Mouse (Mus musculus) heart, embryonic 10.5 days (tissue): ENCODE measurements around the gene Crb3. TPM values are rescaled to one million over a fixed set of nuclear protein-coding genes. Genes with fewer than 3 reads are reported as not detected.

Experiments
- DNase-seq: peaks from one replicate; pipeline ENCODE4 v3.0.0-alpha.2; 2017; ENCODE audit warnings: low spot score
- H3K27ac ChIP-seq: fragments of 300-500 bp; sonication (generic); 2 replicates; pipeline ENCODE4 v1.5.1; 2016; ENCODE audit warnings: mild to moderate bottlenecking
- H3K27me3 ChIP-seq: fragments of 300-500 bp; sonication (generic); 2 replicates; pipeline ENCODE4 v1.6.1; 2016; ENCODE audit warnings: mild to moderate bottlenecking; ENCODE audit not compliant: poor library complexity, insufficient read depth, severe bottlenecking
- H3K36me3 ChIP-seq: fragments of 300-500 bp; sonication (generic); 2 replicates; pipeline ENCODE4 v1.6.1; 2016; ENCODE audit warnings: mild to moderate bottlenecking, moderate library complexity
- H3K4me1 ChIP-seq: fragments of 300-500 bp; sonication (generic); 2 replicates; pipeline ENCODE4 v1.6.1; 2016; ENCODE audit warnings: mild to moderate bottlenecking
- H3K4me3 ChIP-seq: fragments of 300-500 bp; sonication (generic); 2 replicates; pipeline ENCODE4 v1.5.1; 2016; ENCODE audit warnings: mild to moderate bottlenecking, moderate library complexity
- H3K9me3 ChIP-seq: fragments of 300-500 bp; sonication (generic); 2 replicates; pipeline ENCODE4 v1.6.1; 2016; ENCODE audit warnings: mild to moderate bottlenecking, moderate library complexity
- WGBS: fragments of 180-500 bp; shearing (Covaris S2); methylation state at CpG from one replicate; pipeline ENCODE4 v1.1.7; 2016; 5-methylcytosine and 5-hydroxymethylcytosine counted together
- polyA plus RNA-seq: library from polyadenylated mRNA; unstranded; fragments of >200 nt; fragmentation: Nextera tagmentation; extraction: Ambion mirVana; gene quantifications from 2 replicates; pipeline ENCODE4 v1.2.1, GENCODE M21; 2016

Gene Crb3
- polyA plus RNA-seq, 1 experiment from 2014 or later: 3.6 TPM

DNA sequence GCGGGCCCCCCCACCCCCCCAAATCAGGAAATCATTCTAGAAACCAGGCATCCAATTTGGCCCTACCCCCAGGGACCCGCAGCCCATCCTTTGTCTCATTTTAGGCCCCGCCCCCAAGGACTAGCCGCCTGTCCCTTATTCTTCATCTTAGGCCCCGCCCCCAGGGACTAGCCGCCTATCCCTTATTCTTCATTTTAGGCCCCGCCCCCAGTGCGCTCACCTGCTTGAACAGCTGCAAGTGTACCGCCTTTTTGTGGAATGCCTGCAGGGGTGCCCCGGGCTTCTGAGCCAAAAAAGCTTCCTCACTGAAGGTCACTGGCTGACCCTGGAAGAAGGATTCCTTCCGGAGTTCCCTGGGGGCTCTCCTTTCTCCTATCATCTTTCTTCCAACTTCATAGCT is 11.8 kb downstream of the Crb3 start:
- Histone ChIP-seq H3K9me3 (no peaks in the 10 kb centered on the region), H3K36me3 (no peaks in the 10 kb centered on the region), H3K4me1 (no peaks in the 10 kb centered on the region; the same call in 1 of the 2 replicates), H3K4me3 (0 out of 2 replicates have a peak overlapping the region, but pooled peaks have one; percentile 15), H3K27me3 (peaks cover 72% of the 10 kb centered on the region), H3K27ac (no peak overlapping the region)
- 8% methylated on average over 11 of the region's 11 CpGs for WGBS
- no peak for DNase-seq

DNA sequence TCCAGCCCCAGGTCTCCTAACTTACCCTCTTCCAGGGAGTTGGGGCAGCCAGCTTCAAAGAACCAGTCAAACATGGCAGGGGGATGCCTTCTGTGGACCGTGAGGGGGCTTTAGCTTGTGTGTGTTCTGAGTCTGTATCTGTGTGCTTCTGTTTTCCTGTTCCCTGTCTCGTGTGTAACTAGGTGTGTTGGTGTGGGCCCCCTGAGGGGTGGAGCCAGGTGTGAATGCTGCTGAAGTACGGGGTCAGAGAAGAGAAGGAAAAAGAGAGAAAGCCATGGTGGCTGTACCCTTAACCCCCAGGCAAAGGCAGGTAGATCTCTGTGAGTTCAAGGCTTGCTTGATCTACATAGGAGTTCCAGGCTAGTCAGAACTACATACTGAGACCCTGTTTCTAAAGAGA is 18.0 kb downstream of the Crb3 start:
- no peak overlapping the region for H3K27ac ChIP-seq
- no peaks in the 10 kb centered on the region for H3K9me3 ChIP-seq
- H3K4me1 ChIP-seq: peaks cover 10% of the 10 kb centered on the region; the same call in 1 of the 2 replicates
- WGBS: 57% methylated on average over 3 of the region's 3 CpGs
- DNase-seq: no peak
- peaks cover 41% of the 10 kb centered on the region; the same call in 1 of the 2 replicates for H3K27me3 ChIP-seq
- no peak overlapping the region for H3K4me3 ChIP-seq
- H3K36me3 ChIP-seq: peaks cover 2% of the 10 kb centered on the region; the same call in 1 of the 2 replicates

DNA sequence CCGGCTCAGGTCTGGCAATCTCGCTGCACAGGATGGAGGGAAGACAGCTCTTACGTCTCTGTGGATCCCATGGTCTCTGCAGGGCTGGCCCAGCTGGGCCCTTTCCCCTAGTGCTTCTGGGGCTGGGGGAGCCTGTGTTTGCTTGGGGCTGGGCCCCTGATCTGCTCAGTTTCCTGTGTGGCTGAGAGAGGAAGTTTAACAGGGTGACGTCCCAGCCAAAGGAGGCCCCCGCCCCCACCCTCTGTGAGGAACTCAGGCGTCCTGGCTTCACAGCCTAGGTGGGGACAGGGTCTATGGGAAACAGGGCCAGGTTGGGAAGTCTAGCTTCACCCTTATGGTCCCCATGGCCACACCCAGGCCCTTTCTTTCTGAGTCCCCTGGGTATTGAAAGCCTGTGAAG is 19.4 kb downstream of the Crb3 start, which contains the start of gene Dennd1c:
Gene Dennd1c (minus strand): TSS at position 179 of the 400 bp plus-strand sequence.
- H3K27me3 ChIP-seq: peaks cover 31% of the 10 kb centered on the region; the same call in 1 of the 2 replicates
- no peaks in the 10 kb centered on the region for H3K9me3 ChIP-seq
- H3K4me3 ChIP-seq: no peak within 1 kb of the TSS
- 30% methylated on average over 6 of the region's 6 CpGs for WGBS
- H3K27ac ChIP-seq: peak within 1 kb of the TSS; percentile 56; the same call in 1 of the 2 replicates
- H3K4me1 ChIP-seq: peaks cover 10% of the 10 kb centered on the region; the same call in 1 of the 2 replicates
- H3K36me3 ChIP-seq: peaks cover 2% of the 10 kb centered on the region; the same call in 1 of the 2 replicates
- no peak for DNase-seq

DNA sequence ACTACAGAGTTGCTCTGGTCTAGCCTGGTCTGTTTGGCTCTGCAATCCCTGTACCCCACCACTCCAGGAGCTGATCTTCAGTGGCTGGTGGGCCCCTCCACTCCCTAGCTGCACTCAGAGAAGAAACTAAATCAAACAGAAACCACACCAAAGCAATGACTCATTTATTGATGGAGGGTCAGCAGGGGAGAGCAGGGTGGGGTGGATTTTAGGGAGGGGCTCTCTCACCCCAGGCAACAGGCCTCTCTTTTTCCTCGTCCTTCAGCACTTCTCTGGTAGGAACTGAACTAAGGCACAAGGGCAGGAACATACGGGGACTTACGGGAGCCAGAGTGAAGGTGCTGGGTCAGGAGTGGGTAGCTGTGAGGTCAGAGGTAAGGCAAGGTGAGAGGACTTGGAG is 21.0 kb downstream of the Crb3 start:
- H3K9me3 ChIP-seq: no peaks in the 10 kb centered on the region
- WGBS: 69% methylated on average over 3 of the region's 3 CpGs

DNA sequence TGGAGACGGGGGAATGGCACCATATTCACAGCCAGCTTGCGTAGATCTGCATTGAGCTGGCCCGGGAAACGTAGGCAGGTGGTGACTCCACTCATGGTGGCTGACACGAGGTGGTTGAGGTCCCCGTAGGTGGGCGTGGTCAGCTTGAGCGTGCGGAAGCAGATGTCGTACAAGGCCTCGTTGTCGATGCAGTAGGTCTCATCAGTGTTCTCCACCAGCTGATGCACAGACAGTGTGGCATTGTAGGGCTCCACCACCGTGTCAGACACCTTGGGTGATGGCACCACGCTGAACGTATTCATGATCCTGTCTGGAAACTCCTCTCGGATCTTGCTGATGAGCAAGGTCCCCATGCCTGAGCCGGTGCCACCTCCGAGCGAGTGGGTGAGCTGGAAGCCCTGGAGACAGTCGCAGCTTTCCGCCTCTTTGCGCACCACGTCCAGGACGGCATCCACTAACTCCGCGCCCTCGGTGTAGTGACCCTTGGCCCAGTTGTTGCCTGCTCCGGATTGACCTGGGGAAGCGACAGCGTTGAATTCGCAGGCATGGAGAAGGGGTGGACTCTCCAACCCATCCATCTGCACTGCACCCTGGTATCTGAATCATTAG is 22.4 kb downstream of the Crb3 start:
- no peak for DNase-seq
- no peak overlapping the region for H3K27ac ChIP-seq
- H3K4me3 ChIP-seq: no peak overlapping the region
- H3K36me3 ChIP-seq: peaks cover 2% of the 10 kb centered on the region; the same call in 1 of the 2 replicates
- H3K4me1 ChIP-seq: peaks cover 10% of the 10 kb centered on the region; the same call in 1 of the 2 replicates
- no peaks in the 10 kb centered on the region for H3K9me3 ChIP-seq
- H3K27me3 ChIP-seq: peaks cover 27% of the 10 kb centered on the region; the same call in 1 of the 2 replicates
- 92% methylated on average over 31 of the region's 31 CpGs for WGBS

More for the DNA sequence above, 21.0 kb downstream of the Crb3 start:
- Histone ChIP-seq H3K27me3 (peaks cover 26% of the 10 kb centered on the region; the same call in 1 of the 2 replicates), H3K27ac (no peak overlapping the region), H3K4me3 (no peak overlapping the region), H3K4me1 (peaks cover 10% of the 10 kb centered on the region; the same call in 1 of the 2 replicates), H3K36me3 (peaks cover 2% of the 10 kb centered on the region; the same call in 1 of the 2 replicates)
- no peak for DNase-seq

DNA sequence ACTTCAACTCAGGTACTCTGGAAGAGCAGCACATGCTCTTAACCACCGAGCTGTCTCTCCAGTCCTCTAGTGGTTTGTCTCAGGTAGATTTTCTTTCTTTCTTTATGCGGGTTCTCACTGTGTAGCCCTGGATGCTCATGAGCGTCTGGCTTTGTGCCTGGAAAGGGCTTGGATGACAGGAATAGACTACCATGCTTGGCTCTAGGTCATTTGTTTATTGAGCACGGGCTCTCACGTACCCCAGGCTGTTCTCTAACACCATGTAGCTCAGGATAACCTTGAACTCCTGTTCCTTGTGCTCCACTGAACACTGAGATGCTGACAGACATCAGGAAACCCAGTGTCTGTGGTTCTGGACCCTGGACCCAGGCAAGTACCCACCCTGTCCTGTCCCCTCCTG is 23.6 kb downstream of the Crb3 start:
- peaks cover 2% of the 10 kb centered on the region; the same call in 1 of the 2 replicates for H3K36me3 ChIP-seq
- H3K4me3 ChIP-seq: no peak overlapping the region
- peaks cover 30% of the 10 kb centered on the region for H3K27me3 ChIP-seq
- 82% methylated on average over 5 of the region's 5 CpGs for WGBS
- no peak overlapping the region for H3K27ac ChIP-seq
- DNase-seq: no peak
- no peaks in the 10 kb centered on the region for H3K9me3 ChIP-seq
- H3K4me1 ChIP-seq: peaks cover 19% of the 10 kb centered on the region

DNA sequence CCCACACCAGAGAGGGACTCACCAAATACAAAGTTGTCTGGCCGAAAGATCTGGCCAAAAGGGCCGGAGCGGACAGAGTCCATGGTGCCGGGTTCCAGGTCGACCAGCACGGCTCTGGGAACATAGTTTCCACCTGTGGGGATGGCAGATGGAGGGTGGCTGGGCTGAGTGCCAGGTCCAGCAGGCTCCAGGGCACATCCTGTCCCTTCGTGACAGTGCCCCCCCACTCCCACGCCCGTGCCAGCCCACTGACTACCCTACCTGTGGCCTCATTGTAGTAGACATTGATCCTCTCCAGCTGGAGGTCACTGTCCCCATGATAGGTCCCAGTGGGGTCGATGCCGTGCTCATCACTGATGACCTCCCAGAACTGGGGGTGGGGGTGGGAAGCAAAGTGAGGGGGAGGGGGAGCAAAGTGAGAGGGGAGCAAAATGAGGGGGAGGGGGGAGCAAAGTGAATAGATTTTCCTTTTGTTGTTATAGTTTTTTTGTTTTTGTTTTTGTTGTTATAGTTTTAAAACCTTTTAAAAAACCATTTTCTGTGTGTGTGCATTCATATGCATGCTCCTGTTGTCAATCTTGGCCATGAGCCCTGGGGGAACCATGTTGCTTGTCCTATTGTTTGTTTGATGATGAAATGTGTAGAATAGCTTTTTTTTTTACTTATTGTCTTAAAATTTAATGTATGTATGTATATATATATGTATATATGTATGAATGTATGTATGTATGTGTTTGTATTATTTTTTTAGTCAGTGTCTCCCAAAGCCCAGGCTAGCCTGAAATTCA is 27.3 kb downstream of the Crb3 start:
- no peaks in the 10 kb centered on the region for H3K9me3 ChIP-seq
- no peak overlapping the region for H3K27ac ChIP-seq
- WGBS: 86% methylated on average over 11 of the region's 11 CpGs
- DNase-seq: no peak
- peaks cover 10% of the 10 kb centered on the region for H3K4me1 ChIP-seq
- peaks cover 41% of the 10 kb centered on the region for H3K27me3 ChIP-seq
- no peaks in the 10 kb centered on the region for H3K36me3 ChIP-seq
- H3K4me3 ChIP-seq: no peak overlapping the region

DNA sequence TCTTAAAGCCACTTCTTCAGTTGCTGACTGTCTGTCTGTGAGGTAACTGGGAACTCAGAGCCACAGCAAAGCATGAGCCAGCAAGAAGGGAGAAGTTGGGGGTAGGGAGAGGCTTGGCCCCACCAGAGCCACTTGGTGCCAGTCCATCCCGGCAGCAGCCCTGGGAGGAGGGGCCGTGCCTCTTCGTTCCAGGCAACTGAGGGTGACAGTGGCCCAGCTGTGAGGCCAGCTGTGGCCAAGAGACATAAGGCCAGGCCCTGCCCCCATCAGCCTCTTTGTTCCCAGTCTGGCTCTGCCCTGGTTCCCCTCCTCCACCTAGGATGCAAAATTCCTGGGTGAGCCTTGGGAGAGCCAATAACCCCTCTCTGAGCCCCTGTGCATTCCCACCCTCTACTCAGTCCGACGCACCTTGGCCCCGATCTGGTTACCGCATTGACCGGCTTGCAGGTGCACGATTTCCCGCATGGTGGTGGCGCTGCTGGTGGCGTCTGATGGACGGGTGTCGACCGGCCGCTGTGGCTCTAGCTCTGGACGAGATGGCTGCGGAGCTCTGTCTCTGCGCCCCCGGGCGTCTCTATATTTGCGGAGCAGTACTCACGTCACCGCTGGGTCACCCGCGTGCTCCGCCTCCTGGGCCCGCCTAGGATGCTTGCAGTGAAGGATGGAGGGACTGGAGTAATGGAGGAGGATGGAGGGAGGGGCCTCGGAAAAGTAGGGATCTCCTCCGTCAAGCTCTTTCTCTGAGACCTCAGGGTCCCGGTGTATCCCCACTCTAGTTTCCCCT is 28.3 kb downstream of the Crb3 start, which contains the start of gene Tubb4a:
Gene Tubb4a (minus strand): TSS at position 734 of the 784 bp plus-strand sequence.
- peak within 1 kb of the TSS; percentile 56 for H3K4me3 ChIP-seq
- 1% methylated on average over 31 of the region's 31 CpGs for WGBS
- H3K9me3 ChIP-seq: no peaks in the 10 kb centered on the region
- peaks cover 41% of the 10 kb centered on the region for H3K27me3 ChIP-seq
- H3K36me3 ChIP-seq: no peaks in the 10 kb centered on the region
- H3K27ac ChIP-seq: peak within 1 kb of the TSS; percentile 65
- no peak for DNase-seq
- peaks cover 10% of the 10 kb centered on the region for H3K4me1 ChIP-seq

DNA sequence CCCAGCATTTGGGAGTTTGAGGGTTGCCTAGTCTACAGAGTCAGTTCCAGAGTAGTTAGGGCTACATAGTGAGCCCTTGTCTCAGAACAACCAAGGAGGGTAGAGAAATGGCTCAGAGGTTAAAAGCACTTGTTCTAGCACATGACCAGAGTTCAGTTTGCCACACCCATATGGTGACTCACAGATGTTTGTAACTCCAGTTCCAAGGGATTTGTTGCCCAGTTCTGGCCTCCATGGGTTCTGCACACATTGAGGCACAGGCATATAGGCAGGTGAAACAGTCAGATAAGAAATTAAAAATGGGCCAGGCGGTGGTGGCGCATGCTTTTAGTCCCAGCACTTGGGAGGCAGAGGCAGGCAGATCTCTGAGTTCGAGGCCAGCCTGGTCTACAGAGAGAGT is 35.3 kb downstream of the Crb3 start:
- H3K27ac ChIP-seq: no peak overlapping the region

DNA sequence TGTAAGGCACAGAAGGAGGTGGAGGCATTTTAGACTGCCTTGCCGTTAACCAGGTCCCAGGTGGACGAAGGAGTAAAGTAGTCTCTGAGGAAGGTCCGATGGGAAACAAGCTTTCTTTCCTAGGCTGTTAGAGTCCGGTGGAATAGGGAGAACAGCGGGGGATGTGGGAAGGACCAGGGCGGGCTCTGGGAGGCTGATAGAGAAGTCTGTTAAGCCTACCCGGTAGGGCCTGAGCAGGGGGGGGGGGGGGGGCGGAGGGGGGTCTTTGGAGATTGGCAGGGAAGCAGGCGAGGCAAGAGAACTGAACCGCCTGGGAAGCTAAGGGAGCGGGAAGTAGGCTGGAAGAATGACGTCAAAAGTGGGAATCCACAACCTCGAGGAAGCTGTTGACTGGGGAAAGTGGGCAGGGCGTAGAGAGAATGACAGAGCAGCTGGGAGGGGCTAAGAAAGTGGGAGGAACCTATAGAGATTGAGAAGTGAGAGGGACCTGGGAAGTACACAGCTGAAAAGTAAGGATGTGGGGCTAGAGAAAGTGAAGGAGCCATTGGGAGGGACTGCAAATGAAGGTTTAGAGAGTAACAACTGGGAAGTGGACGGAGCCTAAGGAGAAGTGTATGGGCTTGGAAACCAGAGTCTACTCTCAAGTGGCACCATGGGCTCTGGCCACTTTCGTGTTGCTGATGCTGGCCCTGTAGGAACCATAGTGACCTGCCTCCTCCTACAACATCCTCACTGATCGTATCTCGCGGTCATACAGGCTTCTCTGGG is 37.1 kb downstream of the Crb3 start:
- peak overlapping the region; percentile 42 for H3K4me3 ChIP-seq
- H3K27ac ChIP-seq: no peak overlapping the region
- H3K9me3 ChIP-seq: no peaks in the 10 kb centered on the region
- 1% methylated on average over 18 of the region's 19 CpGs for WGBS
- DNase-seq: no peak
- peaks cover 13% of the 10 kb centered on the region for H3K4me1 ChIP-seq
- peaks cover 13% of the 10 kb centered on the region; the same call in 1 of the 2 replicates for H3K27me3 ChIP-seq
- no peaks in the 10 kb centered on the region for H3K36me3 ChIP-seq

More for the DNA sequence above, 35.3 kb downstream of the Crb3 start:
- Histone ChIP-seq H3K4me3 (no peak overlapping the region), H3K27me3 (peaks cover 18% of the 10 kb centered on the region; the same call in 1 of the 2 replicates), H3K4me1 (peaks cover 9% of the 10 kb centered on the region), H3K9me3 (no peaks in the 10 kb centered on the region), H3K36me3 (no peaks in the 10 kb centered on the region)
- 90% methylated on average over 3 of the region's 3 CpGs for WGBS
- no peak for DNase-seq

DNA sequence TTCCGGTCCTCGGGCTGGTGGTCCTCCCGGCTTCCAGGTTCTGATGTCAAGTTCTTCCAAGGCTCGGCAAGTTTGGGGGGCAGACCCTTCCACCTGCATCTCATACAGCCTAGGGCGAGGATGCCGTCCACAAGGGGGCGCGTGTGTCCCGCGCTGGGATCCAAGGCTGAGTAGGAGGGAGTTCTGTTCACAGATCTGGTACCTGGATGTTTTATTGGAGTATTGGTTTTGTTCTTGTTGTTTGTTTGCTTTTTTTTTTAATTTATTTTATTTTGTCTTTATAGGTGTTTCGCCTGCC is 37.7 kb downstream of the Crb3 start:
- Histone ChIP-seq H3K4me3 (peak overlapping the region; percentile 33), H3K27me3 (peaks cover 13% of the 10 kb centered on the region; the same call in 1 of the 2 replicates), H3K4me1 (peaks cover 13% of the 10 kb centered on the region), H3K9me3 (no peaks in the 10 kb centered on the region), H3K36me3 (no peaks in the 10 kb centered on the region), H3K27ac (no peak overlapping the region)
- peak; percentile 88 for DNase-seq
- whole genome bisulfite sequencing: 1% methylated on average over 11 of the region's 11 CpGs

DNA sequence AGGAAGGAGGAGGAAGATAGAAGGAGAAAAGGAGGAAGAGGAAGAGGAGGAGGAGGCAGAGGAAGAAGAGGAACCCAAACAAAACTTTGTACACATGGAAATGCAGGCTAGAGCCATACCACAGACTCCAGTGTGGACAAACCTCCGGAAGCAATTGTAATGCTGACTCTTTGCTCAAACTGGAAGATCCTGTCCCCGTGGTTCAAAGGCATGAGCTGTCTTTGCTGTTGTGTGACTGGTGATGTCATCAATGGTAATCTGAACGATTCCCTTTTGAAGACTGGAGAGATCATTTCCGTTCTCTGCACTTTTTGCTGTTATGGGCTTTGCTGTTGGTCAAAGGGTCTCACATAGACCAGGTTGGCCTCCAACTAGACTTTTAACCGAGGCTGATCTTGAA is 39.4 kb downstream of the Crb3 start:
- no peak for DNase-seq
- no peaks in the 10 kb centered on the region for H3K9me3 ChIP-seq
- WGBS: 71% methylated on average over 5 of the region's 5 CpGs
- peaks cover 13% of the 10 kb centered on the region for H3K4me1 ChIP-seq
- H3K36me3 ChIP-seq: no peaks in the 10 kb centered on the region
- no peak overlapping the region for H3K4me3 ChIP-seq
- peaks cover 10% of the 10 kb centered on the region; the same call in 1 of the 2 replicates for H3K27me3 ChIP-seq
- H3K27ac ChIP-seq: no peak overlapping the region
